Mouse (Mus musculus) ovary, postnatal 10 days (tissue): ENCODE measurements at regions not wholly inside any gene's neighbourhood (a gene's known extent, or its start where the extent isn't known, plus 50 kb on each side); places are given as distances from the start of the nearest gene placed in this dataset.
"Not testable (repeated sequence)": the region's sequence is repeated elsewhere in the genome, so short reads cannot be mapped to it uniquely, and the experiment has no call there.

Source experiments
- DNase-seq: peaks from one replicate; pipeline ENCODE4 v3.0.0; 2022; ENCODE audit warnings: low spot score

GRCm38 (mm10) chr10:26585106-26585505 is 168.1 kb upstream of the Arhgap18 start:
- DNase-seq, result no peak

GRCm38 (mm10) chr10:26607081-26607480 is 146.1 kb upstream of the Arhgap18 start:
- not testable (repeated sequence) for DNase-seq

DNA sequence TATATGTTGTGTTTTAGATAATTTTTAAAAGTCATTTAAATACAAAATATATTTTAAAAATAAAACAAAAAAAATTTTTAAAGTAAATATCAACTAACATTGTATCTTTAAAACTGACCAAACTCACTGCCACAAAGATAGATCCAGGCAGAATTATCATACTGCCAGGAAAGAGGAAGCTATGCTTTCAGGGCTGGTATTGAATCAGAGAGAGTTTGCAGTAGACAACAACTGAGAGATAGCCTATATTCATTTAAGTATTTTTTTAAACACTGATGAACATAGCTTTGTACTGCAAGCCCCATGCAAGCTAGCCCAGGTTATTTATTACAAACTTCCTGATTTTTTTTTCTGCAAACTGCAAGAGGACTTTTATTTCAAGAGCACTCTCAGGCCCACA is 142.0 kb upstream of the Arhgap18 start:
- no peak for DNase-seq

- DNase-seq, result no peak
Measured at GRCm38 (mm10) chr10:26630196-26630760, 122.9 kb upstream of the Arhgap18 start.

- DNase-seq, result no peak
Measured at GRCm38 (mm10) chr10:26632266-26632665, 121.0 kb upstream of the Arhgap18 start.

DNA sequence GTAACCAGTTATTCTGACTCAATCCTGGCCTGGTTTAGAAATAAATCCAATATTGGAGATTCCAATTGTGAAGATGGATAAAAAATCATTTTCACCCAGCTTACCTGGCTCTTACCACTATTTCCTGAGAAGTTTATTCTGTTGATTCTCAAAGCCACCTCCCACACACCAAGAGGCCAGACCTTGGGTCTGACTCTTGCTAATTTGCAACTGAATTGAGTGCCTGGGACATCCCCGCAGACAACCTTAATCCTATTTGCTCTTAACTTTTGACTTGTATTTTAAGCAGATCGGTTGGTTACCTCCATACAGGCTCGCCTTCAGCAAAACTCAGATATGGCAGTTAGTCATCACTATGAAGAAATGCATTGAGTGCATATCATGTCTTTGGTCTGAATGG is 115.8 kb upstream of the Arhgap18 start:
- no peak for DNase-seq

GRCm38 (mm10) chr10:26638056-26638455 is 115.2 kb upstream of the Arhgap18 start:
- DNase-seq, result no peak

GRCm38 (mm10) chr10:26639118-26639517 is 114.1 kb upstream of the Arhgap18 start:
- DNase-seq, result no peak

DNA sequence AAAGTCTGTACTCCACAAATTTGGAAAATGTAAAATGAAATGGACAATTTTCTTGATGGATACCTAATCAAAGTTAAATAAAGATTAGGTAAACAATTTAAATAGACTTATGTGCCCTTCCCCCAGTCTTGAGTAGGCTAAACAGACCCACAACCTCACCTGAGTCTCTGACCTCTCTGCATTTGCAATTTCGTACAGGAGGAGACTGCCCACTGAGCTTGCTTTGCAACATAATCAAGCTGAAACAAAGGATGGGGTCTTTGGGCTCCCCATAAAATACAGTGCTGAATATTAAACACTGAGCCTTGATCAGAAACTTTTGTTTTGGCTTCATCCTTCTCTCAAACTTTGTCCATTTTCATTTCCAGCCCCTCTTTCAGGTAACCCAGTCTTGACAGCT is 100.1 kb upstream of the Arhgap18 start:
- no peak for DNase-seq

DNA sequence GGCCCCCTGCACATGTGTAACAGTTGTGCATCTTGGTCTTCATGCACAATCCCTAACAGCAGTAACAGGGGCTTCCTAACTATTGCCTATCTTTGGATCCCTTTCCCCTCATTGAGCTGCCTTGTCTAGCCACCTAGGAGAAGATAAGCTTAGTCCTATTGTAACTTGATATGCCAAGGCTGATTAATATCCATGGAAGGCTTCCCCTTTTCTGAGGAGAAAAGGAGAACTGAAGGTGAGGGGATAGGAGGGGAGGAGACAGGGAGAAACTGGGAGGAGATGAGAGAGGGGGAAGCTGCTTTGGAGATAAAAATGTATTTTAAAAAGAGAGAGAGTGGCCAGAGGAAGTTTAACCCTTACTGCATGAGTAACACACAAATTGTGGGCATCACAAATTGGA is 89.0 kb upstream of the Arhgap18 start:
- DNase-seq, result no peak

DNA sequence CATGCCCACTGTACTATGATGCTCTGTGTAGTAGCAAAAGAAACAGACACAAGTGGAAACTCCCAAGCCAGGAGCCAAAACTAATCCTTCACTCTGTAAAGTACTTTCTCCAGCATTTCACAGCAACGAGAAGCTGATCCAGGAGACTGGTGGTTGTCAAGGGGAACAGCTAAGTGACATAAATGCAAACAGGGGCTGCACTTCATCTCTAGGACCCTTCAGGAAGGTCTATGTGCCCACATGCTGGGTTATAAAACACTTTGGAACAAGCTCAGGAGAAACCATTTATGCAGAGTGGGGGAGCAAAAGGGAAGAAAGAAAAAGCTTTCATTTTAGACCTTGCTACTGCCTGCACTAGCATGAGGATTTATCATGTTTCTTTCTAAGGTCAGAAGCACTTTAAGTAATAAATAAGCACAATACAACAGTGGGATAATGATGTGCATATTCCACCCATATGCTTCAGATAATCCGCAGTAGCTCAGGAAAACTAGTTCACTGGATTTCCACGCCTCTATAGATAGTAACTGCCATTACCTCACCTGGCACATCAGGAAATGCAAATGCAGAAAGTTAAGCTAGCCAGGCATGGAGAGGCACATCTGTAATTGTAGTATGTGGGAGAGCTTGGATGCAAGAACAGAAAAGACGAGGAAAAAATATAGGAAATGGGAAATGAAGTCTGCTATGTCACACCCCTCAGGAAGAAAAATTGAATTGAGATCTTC is 73.6 kb upstream of the Arhgap18 start:
- DNase-seq, result no peak

GRCm38 (mm10) chr10:26694761-26695160 is 58.5 kb upstream of the Arhgap18 start:
- no peak for DNase-seq

DNA sequence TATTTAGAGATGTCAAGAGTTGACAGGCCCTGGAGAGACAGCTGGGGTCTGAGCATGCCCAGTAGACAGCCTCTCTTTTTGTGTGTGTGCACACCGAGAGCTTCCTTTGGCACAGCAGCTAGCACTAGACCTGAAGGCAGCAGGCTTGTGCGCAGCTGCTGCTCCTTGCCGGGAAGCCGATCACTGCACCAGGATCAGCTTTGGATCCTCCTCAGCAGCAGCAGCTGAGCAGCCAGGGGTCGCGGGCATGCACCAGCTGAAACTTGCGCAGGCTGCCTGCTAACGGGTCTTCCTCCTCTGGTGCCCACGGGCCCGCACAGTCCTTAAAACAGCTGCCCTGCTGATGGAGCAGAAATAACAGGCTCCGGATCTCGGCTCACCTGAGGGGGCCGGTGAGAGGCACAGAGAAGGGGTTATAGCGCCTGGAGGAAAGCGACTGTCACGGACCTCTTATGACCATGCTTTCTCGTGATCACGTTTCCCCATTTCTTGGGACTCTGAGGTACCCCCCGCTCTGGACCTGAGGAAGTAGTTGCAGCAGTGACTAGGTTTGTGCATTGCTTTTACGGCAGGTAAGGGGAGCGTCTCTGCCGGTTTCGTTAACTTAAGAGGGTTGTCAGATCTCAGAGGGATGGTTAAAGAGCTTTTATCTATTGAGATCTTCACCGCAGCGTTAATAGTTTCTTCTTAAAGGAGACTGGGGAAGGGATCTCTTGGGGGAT is 57.8 kb upstream of the Arhgap18 start:
- DNase-seq, result no peak
